Mouse (Mus musculus): ENCODE data around the gene Olfr763. TPM values are rescaled to one million over a fixed set of nuclear protein-coding genes. Genes with fewer than 3 reads are reported as not detected.
"Not testable (repeated sequence)": the region's sequence is repeated elsewhere in the genome, so short reads cannot be mapped to it uniquely, and the experiment has no call there.

Olfr763 gene
- polyA plus RNA-seq, 1 experiment from 2014 or later = not detected

- H3K4me1 ChIP-seq (replicated peaks; ENCODE audit: control insufficient read depth, insufficient read depth, low read length) = no peaks in the 10 kb centered on the region
- H3K4me2 ChIP-seq (ENCODE audit: low read depth, low read length, severe bottlenecking) = no peak overlapping the region
- H3K9me3 ChIP-seq (ENCODE audit: control insufficient read depth, low read length) = no peaks in the 10 kb centered on the region
- no peak overlapping the region for H3K27ac ChIP-seq (ENCODE audit: low read depth, low read length)
- DNase-seq (ENCODE audit: low spot score) (no peak), ATAC-seq (replicated peaks; ENCODE audit: low FRiP score) (no peak)
- no peak overlapping the region for H3K4me3 ChIP-seq (ENCODE audit: low read depth, low read length)
- H3K27me3 ChIP-seq (ENCODE audit: control insufficient read depth, insufficient read depth, low read length) = no peaks in the 10 kb centered on the region
- H3K9ac ChIP-seq (ENCODE audit: low read length) = no peak overlapping the region
- H3K36me3 ChIP-seq (ENCODE audit: control insufficient read depth, insufficient read depth, low read length) = no peaks in the 10 kb centered on the region
These were observed 3.9 kb downstream of the Olfr763 start for GRCm38 (mm10) chr10:129014477-129014876.

- Histone ChIP-seq H3K4me2 (ENCODE audit: low read depth, low read length, severe bottlenecking) (no peak overlapping the region), H3K9me3 (ENCODE audit: control insufficient read depth, low read length) (no peaks in the 10 kb centered on the region), H3K4me3 (ENCODE audit: low read depth, low read length) (no peak overlapping the region), H3K4me1 (replicated peaks; ENCODE audit: control insufficient read depth, insufficient read depth, low read length) (no peaks in the 10 kb centered on the region), H3K9ac (ENCODE audit: low read length) (no peak overlapping the region), H3K27me3 (ENCODE audit: control insufficient read depth, insufficient read depth, low read length) (no peaks in the 10 kb centered on the region), H3K36me3 (ENCODE audit: control insufficient read depth, insufficient read depth, low read length) (no peaks in the 10 kb centered on the region), H3K27ac (ENCODE audit: low read depth, low read length) (no peak overlapping the region)
- DNase-seq (ENCODE audit: low spot score) (no peak), ATAC-seq (replicated peaks; ENCODE audit: low FRiP score) (peak; percentile 47; the same call in 1 of the 2 replicates)
These were observed 12.7 kb downstream of the Olfr763 start for GRCm38 (mm10) chr10:129023319-129023718.

- no peak overlapping the region for H3K27ac ChIP-seq (ENCODE audit: low read depth, low read length)
- 61% methylated on average over 3 of the region's 3 CpGs for WGBS
- H3K9ac ChIP-seq (ENCODE audit: low read length) = no peak overlapping the region
- peak; percentile 64 for DNase-seq (ENCODE audit: low spot score)
- no peak overlapping the region for H3K4me3 ChIP-seq (ENCODE audit: low read depth, low read length)
- no peak overlapping the region for H3K4me2 ChIP-seq (ENCODE audit: low read depth, low read length, severe bottlenecking)
- H3K36me3 ChIP-seq (ENCODE audit: control insufficient read depth, insufficient read depth, low read length) = no peaks in the 10 kb centered on the region
- peak; percentile 83 for ATAC-seq (replicated peaks; ENCODE audit: low FRiP score)
- H3K9me3 ChIP-seq (ENCODE audit: control insufficient read depth, low read length) = no peaks in the 10 kb centered on the region
- H3K27me3 ChIP-seq (ENCODE audit: control insufficient read depth, insufficient read depth, low read length) = no peaks in the 10 kb centered on the region
- H3K4me1 ChIP-seq (replicated peaks; ENCODE audit: control insufficient read depth, insufficient read depth, low read length) = no peaks in the 10 kb centered on the region
These were observed 15.5 kb downstream of the Olfr763 start for GRCm38 (mm10) chr10:129026018-129026662.

- no peak overlapping the region for H3K9ac ChIP-seq (ENCODE audit: low read length)
- no peaks in the 10 kb centered on the region for H3K36me3 ChIP-seq (ENCODE audit: control insufficient read depth, insufficient read depth, low read length)
- H3K4me1 ChIP-seq (replicated peaks; ENCODE audit: control insufficient read depth, insufficient read depth, low read length) = no peaks in the 10 kb centered on the region
- H3K9me3 ChIP-seq (ENCODE audit: control insufficient read depth, low read length) = no peaks in the 10 kb centered on the region
- H3K4me2 ChIP-seq (ENCODE audit: low read depth, low read length, severe bottlenecking) = no peak overlapping the region
- no peak overlapping the region for H3K4me3 ChIP-seq (ENCODE audit: low read depth, low read length)
- no peaks in the 10 kb centered on the region for H3K27me3 ChIP-seq (ENCODE audit: control insufficient read depth, insufficient read depth, low read length)
- ATAC-seq (replicated peaks; ENCODE audit: low FRiP score) (no peak), DNase-seq (ENCODE audit: low spot score) (no peak)
- 84% methylated on average over 2 of the region's 2 CpGs for WGBS
- no peak overlapping the region for H3K27ac ChIP-seq (ENCODE audit: low read depth, low read length)
These were observed 17.8 kb downstream of the Olfr763 start for GRCm38 (mm10) chr10:129028343-129028742.

GRCm38 (mm10) chr10:129039796-129040195 is 29.2 kb downstream of the Olfr763 start, which contains the start of gene Olfr764-ps1:
Gene Olfr764-ps1 (minus strand): TSS chr10:129039896.
- 82% methylated on average over 3 of the region's 3 CpGs for WGBS
- Histone ChIP-seq H3K4me3 (ENCODE audit: low read depth, low read length) (no peak within 1 kb of the TSS), H3K27ac (ENCODE audit: low read depth, low read length) (no peak within 1 kb of the TSS), H3K9me3 (ENCODE audit: control insufficient read depth, low read length) (no peaks in the 10 kb centered on the region), H3K4me1 (replicated peaks; ENCODE audit: control insufficient read depth, insufficient read depth, low read length) (no peaks in the 10 kb centered on the region), H3K27me3 (ENCODE audit: control insufficient read depth, insufficient read depth, low read length) (no peaks in the 10 kb centered on the region), H3K4me2 (ENCODE audit: low read depth, low read length, severe bottlenecking) (no peak within 1 kb of the TSS), H3K9ac (ENCODE audit: low read length) (no peak within 1 kb of the TSS), H3K36me3 (ENCODE audit: control insufficient read depth, insufficient read depth, low read length) (no peaks in the 10 kb centered on the region)
- DNase-seq (ENCODE audit: low spot score) = no peak
- no peak for ATAC-seq (replicated peaks; ENCODE audit: low FRiP score)

GRCm38 (mm10) chr10:129049898-129050297 is 39.3 kb downstream of the Olfr763 start, which contains the start of gene Olfr765:
Gene Olfr765 (minus strand): TSS chr10:129049998.
- not testable (repeated sequence) for H3K27me3 ChIP-seq (ENCODE audit: control insufficient read depth, insufficient read depth, low read length); H3K9ac ChIP-seq (ENCODE audit: low read length); H3K27ac ChIP-seq (ENCODE audit: low read depth, low read length); DNase-seq (ENCODE audit: low spot score); H3K36me3 ChIP-seq (ENCODE audit: control insufficient read depth, insufficient read depth, low read length); ATAC-seq (replicated peaks; ENCODE audit: low FRiP score); H3K4me2 ChIP-seq (ENCODE audit: low read depth, low read length, severe bottlenecking); H3K9me3 ChIP-seq (ENCODE audit: control insufficient read depth, low read length); H3K4me1 ChIP-seq (replicated peaks; ENCODE audit: control insufficient read depth, insufficient read depth, low read length); H3K4me3 ChIP-seq (ENCODE audit: low read depth, low read length)

Other genes with a start within 250 kb of the Olfr763 start
- 0.51 and 0.60 TPM in 2 replicates for gene Mmp19, start 219.9 kb upstream of the Olfr763 start, polyA plus RNA-seq (2014; fragmentation: Nextera tagmentation; extraction: Ambion mirVana)
- 38.6 and 38.8 TPM in 2 replicates for gene Dnajc14, start 206.7 kb upstream of the Olfr763 start, polyA plus RNA-seq (2014; fragmentation: Nextera tagmentation; extraction: Ambion mirVana)
- 22.7 and 24.2 TPM in 2 replicates for gene Tmem198b, start 206.4 kb upstream of the Olfr763 start, polyA plus RNA-seq (2014; fragmentation: Nextera tagmentation; extraction: Ambion mirVana)
- gene Sarnp, start 193.5 kb upstream of the Olfr763 start, polyA plus RNA-seq (2014; fragmentation: Nextera tagmentation; extraction: Ambion mirVana) = 263 and 284 TPM in 2 replicates
- 70.1 and 73.0 TPM in 2 replicates for gene Ormdl2, start 189.1 kb upstream of the Olfr763 start, polyA plus RNA-seq (2014; fragmentation: Nextera tagmentation; extraction: Ambion mirVana)
- 10.5 and 11.7 TPM in 2 replicates for gene Gdf11, start 119.1 kb upstream of the Olfr763 start, polyA plus RNA-seq (2014; fragmentation: Nextera tagmentation; extraction: Ambion mirVana)
- 144 and 151 TPM in 2 replicates for gene Cd63, start 109.8 kb upstream of the Olfr763 start, polyA plus RNA-seq (2014; fragmentation: Nextera tagmentation; extraction: Ambion mirVana)
- 12.3 and 12.6 TPM in 2 replicates for gene Rdh5, start 87.9 kb upstream of the Olfr763 start, polyA plus RNA-seq (2014; fragmentation: Nextera tagmentation; extraction: Ambion mirVana)
- gene Bloc1s1, start 86.8 kb upstream of the Olfr763 start, polyA plus RNA-seq (2014; fragmentation: Nextera tagmentation; extraction: Ambion mirVana) = 191 and 202 TPM in 2 replicates
- 0.65 and 0.69 TPM in 2 replicates for gene Itga7, start 77.0 kb upstream of the Olfr763 start, polyA plus RNA-seq (2014; fragmentation: Nextera tagmentation; extraction: Ambion mirVana)
- gene Mettl7b, start 49.8 kb upstream of the Olfr763 start, polyA plus RNA-seq (2014; fragmentation: Nextera tagmentation; extraction: Ambion mirVana) = not detected in 2 replicates
- not detected in 2 replicates for gene Olfr9, start 21.4 kb upstream of the Olfr763 start, polyA plus RNA-seq (2014; fragmentation: Nextera tagmentation; extraction: Ambion mirVana)
- gene Olfr764-ps1, start 29.1 kb downstream of the Olfr763 start, polyA plus RNA-seq (2014; fragmentation: Nextera tagmentation; extraction: Ambion mirVana) = not detected in 2 replicates
- gene Olfr765, start 39.2 kb downstream of the Olfr763 start, polyA plus RNA-seq (2014; fragmentation: Nextera tagmentation; extraction: Ambion mirVana) = not detected in 2 replicates
- gene Olfr766-ps1, start 58.2 kb downstream of the Olfr763 start, polyA plus RNA-seq (2014; fragmentation: Nextera tagmentation; extraction: Ambion mirVana) = not detected in 2 replicates
- not detected in 2 replicates for gene Olfr767, start 72.1 kb downstream of the Olfr763 start, polyA plus RNA-seq (2014; fragmentation: Nextera tagmentation; extraction: Ambion mirVana)
- not detected in 2 replicates for gene Olfr768, start 88.6 kb downstream of the Olfr763 start, polyA plus RNA-seq (2014; fragmentation: Nextera tagmentation; extraction: Ambion mirVana)
- gene Olfr769, start 107.1 kb downstream of the Olfr763 start, polyA plus RNA-seq (2014; fragmentation: Nextera tagmentation; extraction: Ambion mirVana) = not detected in 2 replicates
- not detected in 2 replicates for gene Olfr770, start 128.2 kb downstream of the Olfr763 start, polyA plus RNA-seq (2014; fragmentation: Nextera tagmentation; extraction: Ambion mirVana)
- gene Olfr771, start 154.0 kb downstream of the Olfr763 start, polyA plus RNA-seq (2014; fragmentation: Nextera tagmentation; extraction: Ambion mirVana) = not detected in 2 replicates
- not detected in 2 replicates for gene Olfr772, start 167.1 kb downstream of the Olfr763 start, polyA plus RNA-seq (2014; fragmentation: Nextera tagmentation; extraction: Ambion mirVana)
- gene Olfr773, start 176.6 kb downstream of the Olfr763 start, polyA plus RNA-seq (2014; fragmentation: Nextera tagmentation; extraction: Ambion mirVana) = not detected in 2 replicates
- not detected in 2 replicates for gene Olfr774, start 225.4 kb downstream of the Olfr763 start, polyA plus RNA-seq (2014; fragmentation: Nextera tagmentation; extraction: Ambion mirVana)
- gene Olfr775, start 237.6 kb downstream of the Olfr763 start, polyA plus RNA-seq (2014; fragmentation: Nextera tagmentation; extraction: Ambion mirVana) = not detected in 2 replicates
- not detected in 2 replicates for gene Olfr776, start 248.3 kb downstream of the Olfr763 start, polyA plus RNA-seq (2014; fragmentation: Nextera tagmentation; extraction: Ambion mirVana)